Mouse (Mus musculus): ENCODE measurements around the gene Zfpm1.

The Zfpm1 gene

DNA sequence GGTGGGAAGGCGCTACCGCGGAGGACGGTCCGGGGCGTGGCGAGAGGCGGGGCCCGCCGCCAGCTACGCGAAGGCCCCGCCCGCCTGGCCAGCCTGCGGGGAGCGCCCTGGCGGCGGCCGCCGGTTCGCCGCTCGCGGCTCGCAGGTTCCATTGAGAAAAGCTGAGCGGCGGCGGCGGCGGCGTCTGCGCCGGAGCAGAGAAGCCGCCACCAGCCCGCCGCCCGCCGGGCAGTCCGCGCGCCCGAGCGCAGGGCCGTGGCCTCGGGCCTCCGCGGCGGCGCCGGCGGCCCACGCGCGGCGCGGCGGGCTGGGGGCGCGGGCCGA is at the start of gene Zfpm1:
TSS of gene Zfpm1 (plus strand) at position 107 of the 324 bp plus-strand sequence.
- no peak for DNase-seq

- DNase-seq = no peak
These were observed 47.9 kb upstream of the Zfpm1 start for GRCm38 (mm10) chr8:122234055-122234454.

GRCm38 (mm10) chr8:122236521-122236920 is 45.4 kb upstream of the Zfpm1 start:
- DNase-seq = no peak

DNA sequence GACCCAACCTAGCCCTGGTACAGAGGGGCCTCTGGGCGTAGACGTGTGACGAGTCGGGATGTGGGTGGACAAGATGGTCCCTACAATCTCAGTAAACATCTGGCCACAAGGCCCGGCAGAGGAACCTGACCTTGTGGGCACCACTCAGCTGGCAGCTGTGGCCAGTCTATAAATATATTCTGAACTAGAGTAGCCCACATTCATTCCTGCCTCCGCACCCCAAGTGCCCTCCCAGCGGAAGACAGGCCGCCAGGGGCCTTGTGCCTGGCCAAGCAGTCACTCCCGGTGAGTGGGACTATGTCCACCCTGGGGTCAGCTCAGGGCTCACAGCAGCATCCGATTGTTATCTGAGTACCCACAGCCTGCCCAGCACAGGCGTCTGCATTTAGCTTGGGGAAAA is 43.7 kb upstream of the Zfpm1 start:
- DNase-seq = no peak

DNA sequence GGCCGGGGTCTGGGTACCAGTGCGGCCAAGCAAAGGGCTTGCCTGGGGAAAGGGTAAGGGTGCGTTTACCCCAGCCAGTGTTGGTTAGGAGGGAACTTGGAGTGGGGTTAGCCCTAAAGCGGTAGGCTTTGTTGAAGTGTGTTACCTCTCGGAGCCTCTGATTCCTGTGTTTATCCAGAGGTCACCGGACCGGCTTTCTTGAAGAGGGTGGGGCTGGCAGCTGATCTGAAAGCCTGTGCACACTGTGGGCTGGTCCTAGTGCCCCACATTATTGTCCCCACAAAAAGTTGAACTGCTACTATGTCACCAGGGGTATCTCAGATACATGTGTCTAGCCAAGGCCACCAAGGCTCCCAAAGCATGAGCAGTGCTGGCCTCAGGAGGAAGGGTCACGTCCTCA is 43.2 kb upstream of the Zfpm1 start:
- no peak for DNase-seq

GRCm38 (mm10) chr8:122240241-122241026 is 41.5 kb upstream of the Zfpm1 start:
- DNase-seq = no peak

DNA sequence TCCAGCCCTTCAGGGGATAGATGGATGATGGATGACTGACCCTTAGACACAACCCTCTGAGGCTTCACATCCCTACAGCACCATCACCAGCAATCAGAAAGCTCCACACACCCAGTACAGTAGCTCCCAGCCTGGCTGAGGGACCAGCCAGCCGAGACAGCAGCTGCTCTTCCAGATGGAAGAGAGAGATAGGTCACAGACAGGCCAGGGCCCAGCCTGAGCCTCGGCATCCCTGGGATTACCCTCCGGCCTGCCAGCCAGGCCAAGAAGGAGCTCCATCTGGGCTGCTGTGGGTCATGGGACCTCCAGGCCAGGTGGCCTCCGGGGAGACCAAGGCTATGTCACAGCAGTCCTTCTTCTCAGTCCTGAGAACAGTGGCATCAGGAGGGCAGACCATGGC is 38.6 kb upstream of the Zfpm1 start:
- no peak for DNase-seq

GRCm38 (mm10) chr8:122245161-122245560 is 36.8 kb upstream of the Zfpm1 start:
- DNase-seq = no peak

- no peak for DNase-seq
These were observed 35.4 kb upstream of the Zfpm1 start for GRCm38 (mm10) chr8:122246257-122247211.

GRCm38 (mm10) chr8:122251739-122252138 is 30.2 kb upstream of the Zfpm1 start:
- no peak for DNase-seq

DNA sequence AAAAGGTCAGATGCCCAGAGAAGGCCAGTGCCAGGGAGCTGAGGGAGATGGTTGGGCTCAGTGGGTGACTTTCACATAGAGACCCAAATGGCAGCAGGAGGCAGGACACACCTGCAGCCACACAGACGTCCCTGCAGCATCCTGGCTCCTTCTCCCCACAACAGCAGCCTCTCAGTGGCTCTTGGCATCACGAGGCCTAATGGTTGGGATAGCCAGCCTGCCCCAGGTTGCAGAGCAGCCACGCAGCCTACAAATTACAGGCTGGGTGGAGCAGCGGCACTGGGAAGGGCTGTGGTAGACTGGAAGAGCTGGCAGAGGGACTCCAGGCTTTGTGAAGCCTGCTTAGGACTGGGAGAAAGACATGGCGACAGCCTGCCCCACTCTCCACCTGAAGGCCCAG is 29.6 kb upstream of the Zfpm1 start:
- DNase-seq = no peak

DNA sequence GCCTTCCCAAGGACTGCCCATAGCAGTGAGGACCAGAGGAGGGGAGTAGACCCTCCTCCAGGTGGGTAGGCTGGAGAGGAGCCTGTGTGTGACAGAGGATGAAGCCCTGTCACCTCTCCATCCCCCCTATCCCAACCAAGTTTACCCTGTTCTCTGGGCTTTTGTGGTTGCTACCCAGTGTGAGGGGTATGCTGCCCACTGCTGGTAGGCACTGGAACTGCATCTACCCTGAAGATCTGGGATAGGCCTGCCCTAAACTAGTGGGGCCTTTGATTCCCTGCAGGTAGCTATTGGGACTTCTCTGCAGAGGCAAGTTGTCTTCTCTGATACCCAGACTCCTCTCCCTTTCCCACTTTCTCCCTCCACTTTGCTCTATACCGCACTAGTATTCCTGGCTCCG is 22.6 kb upstream of the Zfpm1 start:
- peak; percentile 24 to 65 for DNase-seq

DNA sequence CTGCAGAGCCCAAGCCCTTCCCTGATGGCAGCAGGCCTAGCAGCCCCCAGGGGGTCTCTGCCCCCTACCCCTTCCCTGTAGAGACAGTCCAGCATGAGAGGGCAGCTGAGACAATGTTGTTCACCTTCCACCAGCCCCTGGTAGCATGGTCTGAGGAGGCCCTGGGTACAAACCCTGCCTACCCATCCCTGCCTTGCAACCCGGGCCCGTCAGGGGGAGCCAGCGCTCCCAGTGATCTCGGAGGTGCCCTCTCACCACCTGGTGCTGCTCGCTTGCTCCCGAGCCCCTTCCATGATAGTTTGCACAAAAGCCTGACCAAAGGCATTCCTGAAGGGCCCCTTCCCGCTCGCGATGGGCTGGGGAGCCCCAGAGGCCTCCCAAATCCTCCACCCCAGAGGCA is 21.2 kb upstream of the Zfpm1 start:
- no peak for DNase-seq

DNA sequence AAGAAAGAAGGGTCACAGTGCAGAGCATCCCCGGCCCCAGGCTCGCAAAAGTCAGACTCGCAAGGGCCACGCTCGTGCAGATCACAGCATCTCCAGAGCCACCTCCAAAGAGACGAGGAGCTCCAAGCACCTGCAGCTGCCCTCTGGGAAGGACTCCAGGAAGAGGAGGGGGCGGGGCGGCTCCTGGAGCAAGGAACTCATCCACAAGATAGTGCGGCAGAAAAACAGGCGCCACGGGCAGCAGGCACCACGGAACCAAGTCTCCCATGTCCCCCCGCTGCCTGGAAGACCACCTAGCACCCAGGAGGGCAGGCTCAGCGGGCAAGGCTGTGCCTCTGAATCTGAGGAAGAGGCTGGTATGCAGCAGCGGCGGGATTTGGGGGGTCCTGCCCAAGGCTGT is 19.1 kb upstream of the Zfpm1 start:
- DNase-seq = no peak

- DNase-seq = no peak
These were observed 17.7 kb upstream of the Zfpm1 start for GRCm38 (mm10) chr8:122264243-122264642.

DNA sequence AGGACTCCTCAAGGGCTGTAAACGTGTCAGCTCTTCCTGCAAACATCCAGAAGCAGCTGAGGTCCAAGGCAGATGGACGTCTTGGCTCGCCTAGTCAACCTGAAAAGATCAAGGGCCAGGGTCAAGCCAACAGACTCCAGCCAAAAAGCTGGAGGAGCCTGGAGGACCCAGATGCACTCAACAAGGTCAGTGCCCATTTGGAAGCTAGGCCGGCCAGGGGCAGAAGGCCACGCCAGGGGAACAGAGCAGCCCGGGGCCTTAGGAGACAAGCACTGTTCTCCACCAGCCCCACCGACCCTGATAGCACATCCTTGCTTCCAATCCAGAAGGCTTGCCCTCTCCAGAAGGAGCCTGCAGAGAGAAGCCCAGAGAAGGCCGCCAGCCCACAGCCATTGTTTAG is 16.4 kb upstream of the Zfpm1 start:
- DNase-seq = no peak

DNA sequence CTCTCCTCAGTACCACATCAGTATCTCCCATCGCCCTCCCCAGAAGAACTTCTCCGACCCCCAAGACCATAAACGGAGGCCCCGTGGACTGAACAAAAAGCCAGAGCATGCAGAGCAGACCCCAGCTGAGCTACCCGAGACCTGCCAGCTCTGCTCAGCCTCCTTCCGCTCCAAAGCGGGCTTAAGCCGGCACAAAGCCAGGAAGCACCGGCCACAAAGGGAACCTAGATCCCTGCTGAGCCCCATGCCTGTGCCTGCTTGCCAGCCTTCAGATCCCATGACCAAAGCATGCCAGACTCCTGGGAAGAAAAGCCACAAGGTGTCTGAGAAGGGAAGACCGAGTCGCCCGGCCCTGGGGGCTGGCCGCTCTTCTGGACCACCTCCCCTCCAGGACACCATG is 15.1 kb upstream of the Zfpm1 start:
- DNase-seq = no peak

DNA sequence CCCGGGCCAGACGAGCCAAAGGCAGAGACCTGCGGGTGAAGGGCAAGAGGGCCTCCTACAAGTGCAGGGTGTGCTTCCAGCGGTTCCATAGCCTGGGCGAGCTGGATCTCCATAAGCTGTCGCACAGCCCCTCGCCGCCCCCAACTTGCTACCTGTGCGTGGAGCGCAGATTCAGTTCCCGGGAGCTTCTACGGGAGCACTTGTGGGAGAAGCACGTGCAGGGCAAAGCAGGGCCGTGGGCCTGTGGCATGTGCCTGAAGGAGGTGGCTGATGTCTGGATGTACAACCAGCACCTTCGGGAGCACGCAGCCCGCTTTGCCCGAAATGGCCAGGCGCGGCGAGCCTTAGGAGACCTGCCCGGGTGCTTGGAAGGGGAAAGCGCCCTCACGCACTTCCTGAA is 13.1 kb upstream of the Zfpm1 start:
- no peak for DNase-seq

GRCm38 (mm10) chr8:122269404-122269803 is 12.5 kb upstream of the Zfpm1 start:
- DNase-seq = peak; percentile 53 to 78

GRCm38 (mm10) chr8:122270555-122270954 is 11.4 kb upstream of the Zfpm1 start:
- no peak for DNase-seq

GRCm38 (mm10) chr8:122273152-122273551 is 8.8 kb upstream of the Zfpm1 start:
- DNase-seq = peak; percentile 67 to 72

DNA sequence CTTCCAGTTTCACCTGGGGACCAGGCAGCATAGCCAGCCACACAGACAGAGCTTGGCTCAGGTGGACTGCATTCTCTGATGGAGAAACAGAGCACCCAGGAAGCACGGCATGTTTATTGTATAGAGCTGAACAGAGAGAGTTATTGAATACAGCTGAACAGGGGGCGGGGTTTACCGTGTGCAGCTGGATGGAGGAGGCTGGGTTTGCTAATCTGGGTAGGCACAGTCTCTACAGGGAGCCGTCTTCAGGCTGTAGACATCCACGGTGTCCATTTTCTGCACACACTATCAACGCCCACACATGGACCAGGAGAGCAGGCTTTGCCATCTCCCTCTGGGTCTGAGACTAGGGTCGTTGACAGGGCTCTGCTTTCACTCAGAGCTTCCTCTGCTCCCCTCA is 8.1 kb upstream of the Zfpm1 start:
- DNase-seq = no peak

- DNase-seq = no peak
These were observed 7.1 kb upstream of the Zfpm1 start for GRCm38 (mm10) chr8:122274651-122275391.

Measured in spleen, adult 18-20 months (tissue).